Mouse (Mus musculus): ENCODE results near the gene Clybl. TPM values are rescaled to one million over a fixed set of nuclear protein-coding genes. Genes with fewer than 3 reads are reported as not detected.

Clybl gene
- total and polyA plus RNA-seq, 2 experiments from 2014 or later = 10.6 to 21.0 TPM

- no peak overlapping the region for H3K27ac ChIP-seq (ENCODE audit: low read depth, low read length)
- H3K9ac ChIP-seq = no peak overlapping the region
- no peaks in the 10 kb centered on the region for H3K36me3 ChIP-seq (ENCODE audit: insufficient read depth)
- peaks cover 6% of the 10 kb centered on the region; the same call in 1 of the 2 replicates for H3K27me3 ChIP-seq (ENCODE audit: insufficient read depth, low read length)
- no peaks in the 10 kb centered on the region for H3K9me3 ChIP-seq (ENCODE audit: low read length)
- no peak for TF ChIP-seq CTCF (IDR thresholded peaks at IDR 0.05; ENCODE audit: low read depth)
- no peak overlapping the region for H3K4me3 ChIP-seq (ENCODE audit: low read depth, low read length)
- H3K4me2 ChIP-seq (ENCODE audit: low read depth) = no peak overlapping the region
- WGBS = 33% methylated on average over 5 of the region's 5 CpGs
- DNase-seq (no peak), ATAC-seq (no peak)
- no peaks in the 10 kb centered on the region for H3K4me1 ChIP-seq (ENCODE audit: insufficient read depth)
Observed at GRCm38 (mm10) chr14:122322136-122322535, 140.6 kb downstream of the Clybl start.

DNA sequence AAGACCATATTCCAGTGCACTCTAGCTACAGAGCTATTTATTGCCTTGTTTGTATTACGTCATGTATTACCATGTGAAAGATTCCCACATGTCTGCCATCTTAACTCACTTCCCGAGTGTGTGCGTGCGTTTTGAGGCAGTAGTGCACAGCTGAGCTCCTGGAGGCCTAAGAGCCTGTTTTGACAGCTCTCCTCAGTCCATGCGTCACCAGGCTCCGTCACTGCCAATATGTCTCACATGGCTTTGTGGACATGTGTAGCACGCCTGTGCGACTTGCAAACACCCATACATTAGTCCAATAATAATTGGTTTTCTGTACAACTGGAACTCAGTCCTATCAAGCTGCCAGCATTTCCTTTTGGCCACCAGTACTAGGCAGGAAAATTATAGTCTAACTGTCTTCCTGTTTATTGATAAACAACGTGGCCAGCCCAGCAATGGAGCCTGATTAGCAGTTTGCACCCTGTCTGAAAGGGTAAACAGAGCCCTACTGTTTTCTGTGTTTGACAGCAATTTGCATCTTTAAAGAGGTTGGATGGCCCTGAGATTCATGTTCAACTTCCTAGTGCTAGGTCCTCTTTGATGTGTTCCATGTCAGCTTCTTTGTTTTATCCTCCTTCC lies 142.4 kb downstream of the Clybl start:
- TF ChIP-seq CTCF (IDR thresholded peaks at IDR 0.05; ENCODE audit: low read depth) = no peak
- Histone ChIP-seq H3K4me2 (ENCODE audit: low read depth) (no peak overlapping the region), H3K36me3 (ENCODE audit: insufficient read depth) (no peaks in the 10 kb centered on the region), H3K27ac (ENCODE audit: low read depth, low read length) (no peak overlapping the region), H3K4me1 (ENCODE audit: insufficient read depth) (no peaks in the 10 kb centered on the region), H3K9ac (no peak overlapping the region), H3K9me3 (ENCODE audit: low read length) (no peaks in the 10 kb centered on the region), H3K4me3 (ENCODE audit: low read depth, low read length) (no peak overlapping the region), H3K27me3 (ENCODE audit: insufficient read depth, low read length) (peaks cover 6% of the 10 kb centered on the region; the same call in 1 of the 2 replicates)
- peak; percentile 96 for ATAC-seq
- WGBS = 26% methylated on average over 9 of the region's 9 CpGs
- peak; percentile 67 for DNase-seq

GRCm38 (mm10) chr14:122330136-122330535 lies 148.6 kb downstream of the Clybl start:
- Histone ChIP-seq H3K9ac (no peak overlapping the region), H3K4me1 (ENCODE audit: insufficient read depth) (no peaks in the 10 kb centered on the region), H3K36me3 (ENCODE audit: insufficient read depth) (no peaks in the 10 kb centered on the region), H3K9me3 (ENCODE audit: low read length) (no peaks in the 10 kb centered on the region), H3K4me2 (ENCODE audit: low read depth) (no peak overlapping the region), H3K27ac (ENCODE audit: low read depth, low read length) (no peak overlapping the region), H3K4me3 (ENCODE audit: low read depth, low read length) (no peak overlapping the region), H3K27me3 (ENCODE audit: insufficient read depth, low read length) (no peaks in the 10 kb centered on the region; the same call in 1 of the 2 replicates)
- WGBS = 75% methylated on average over 9 of the region's 9 CpGs
- ATAC-seq (no peak), DNase-seq (no peak)
- no peak for TF ChIP-seq CTCF (IDR thresholded peaks at IDR 0.05; ENCODE audit: low read depth)

GRCm38 (mm10) chr14:122330716-122331115 lies 149.2 kb downstream of the Clybl start:
- no peaks in the 10 kb centered on the region for H3K9me3 ChIP-seq (ENCODE audit: low read length)
- no peaks in the 10 kb centered on the region; the same call in 1 of the 2 replicates for H3K27me3 ChIP-seq (ENCODE audit: insufficient read depth, low read length)
- H3K4me2 ChIP-seq (ENCODE audit: low read depth) = no peak overlapping the region
- no peak for TF ChIP-seq CTCF (IDR thresholded peaks at IDR 0.05; ENCODE audit: low read depth)
- ATAC-seq = no peak
- H3K27ac ChIP-seq (ENCODE audit: low read depth, low read length) = no peak overlapping the region
- H3K4me3 ChIP-seq (ENCODE audit: low read depth, low read length) = no peak overlapping the region
- no peak for DNase-seq
- no peaks in the 10 kb centered on the region for H3K4me1 ChIP-seq (ENCODE audit: insufficient read depth)
- H3K9ac ChIP-seq = no peak overlapping the region
- H3K36me3 ChIP-seq (ENCODE audit: insufficient read depth) = no peaks in the 10 kb centered on the region
- WGBS = 77% methylated on average over 2 of the region's 2 CpGs

- Histone ChIP-seq H3K4me3 (ENCODE audit: low read depth, low read length) (no peak overlapping the region), H3K36me3 (ENCODE audit: insufficient read depth) (no peaks in the 10 kb centered on the region), H3K27me3 (ENCODE audit: insufficient read depth, low read length) (no peaks in the 10 kb centered on the region; the same call in 1 of the 2 replicates), H3K9ac (no peak overlapping the region), H3K4me2 (ENCODE audit: low read depth) (no peak overlapping the region), H3K27ac (ENCODE audit: low read depth, low read length) (no peak overlapping the region), H3K4me1 (ENCODE audit: insufficient read depth) (no peaks in the 10 kb centered on the region), H3K9me3 (ENCODE audit: low read length) (no peaks in the 10 kb centered on the region)
- ATAC-seq (no peak), DNase-seq (no peak)
- TF ChIP-seq CTCF (IDR thresholded peaks at IDR 0.05; ENCODE audit: low read depth) = no peak
- 72% methylated on average over 14 of the region's 14 CpGs for WGBS
Observed at GRCm38 (mm10) chr14:122331635-122332460, 150.3 kb downstream of the Clybl start.

DNA sequence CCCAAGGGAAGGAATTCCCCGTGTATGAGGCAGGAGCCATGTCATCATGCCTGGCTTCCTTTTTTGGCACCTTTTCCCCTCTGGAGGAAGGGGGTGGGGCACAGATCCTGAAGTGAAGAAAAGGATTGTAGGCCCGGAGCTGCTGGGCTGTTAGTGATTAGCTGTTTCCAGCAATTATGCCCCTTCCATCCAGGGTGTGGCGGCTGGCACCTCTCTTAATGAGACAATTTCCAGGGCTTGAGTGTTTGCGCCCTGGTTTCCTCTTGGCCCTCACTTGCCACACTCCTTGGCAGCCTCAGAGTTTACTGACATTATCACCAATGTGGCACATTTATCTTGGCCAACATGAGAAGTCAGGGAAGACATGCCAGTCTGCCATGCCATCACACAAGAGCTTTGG lies 155.5 kb downstream of the Clybl start:
- ATAC-seq (peak; percentile 59; the same call in 1 of the 2 replicates), DNase-seq (peak; percentile 36)
- no peak overlapping the region for H3K9ac ChIP-seq
- no peak overlapping the region for H3K4me2 ChIP-seq (ENCODE audit: low read depth)
- no peak for TF ChIP-seq CTCF (IDR thresholded peaks at IDR 0.05; ENCODE audit: low read depth)
- H3K27ac ChIP-seq (ENCODE audit: low read depth, low read length) = no peak overlapping the region
- 41% methylated on average over 4 of the region's 4 CpGs for WGBS
- H3K9me3 ChIP-seq (ENCODE audit: low read length) = no peaks in the 10 kb centered on the region
- H3K4me1 ChIP-seq (ENCODE audit: insufficient read depth) = no peaks in the 10 kb centered on the region
- no peaks in the 10 kb centered on the region; the same call in 1 of the 2 replicates for H3K27me3 ChIP-seq (ENCODE audit: insufficient read depth, low read length)
- no peaks in the 10 kb centered on the region for H3K36me3 ChIP-seq (ENCODE audit: insufficient read depth)
- H3K4me3 ChIP-seq (ENCODE audit: low read depth, low read length) = no peak overlapping the region

GRCm38 (mm10) chr14:122338784-122339183 lies 157.3 kb downstream of the Clybl start:
- Histone ChIP-seq H3K4me1 (ENCODE audit: insufficient read depth) (no peaks in the 10 kb centered on the region), H3K4me2 (ENCODE audit: low read depth) (no peak overlapping the region), H3K4me3 (ENCODE audit: low read depth, low read length) (no peak overlapping the region), H3K27ac (ENCODE audit: low read depth, low read length) (no peak overlapping the region), H3K9ac (no peak overlapping the region), H3K27me3 (ENCODE audit: insufficient read depth, low read length) (peaks cover 4% of the 10 kb centered on the region), H3K36me3 (ENCODE audit: insufficient read depth) (no peaks in the 10 kb centered on the region), H3K9me3 (ENCODE audit: low read length) (no peaks in the 10 kb centered on the region)
- DNase-seq (no peak), ATAC-seq (no peak)
- 50% methylated on average over 4 of the region's 4 CpGs for WGBS
- no peak for TF ChIP-seq CTCF (IDR thresholded peaks at IDR 0.05; ENCODE audit: low read depth)

Measured in forebrain, postnatal 0 days (tissue).